In the genomic region with DNA sequence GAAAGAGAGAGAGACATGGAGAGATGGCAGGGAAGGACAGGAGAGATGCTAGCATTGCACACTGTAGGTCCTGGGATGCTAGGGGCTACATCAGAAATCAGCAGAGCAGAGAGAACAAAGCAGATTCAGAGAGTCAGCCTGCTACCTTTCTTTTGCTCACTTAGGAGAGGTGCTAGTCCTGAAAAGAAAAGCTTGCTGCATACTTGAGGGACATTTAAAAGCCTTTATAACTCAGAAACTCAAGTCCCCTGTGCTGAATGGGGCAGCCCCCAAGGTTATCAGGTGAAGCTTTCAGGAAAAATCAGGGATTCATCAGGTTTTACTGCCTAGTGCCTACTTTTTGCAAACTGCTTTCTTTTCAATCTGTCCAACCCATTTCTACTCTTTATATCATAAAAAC, we compare ENCODE assay signal across 24 mouse cellular contexts.
"Had no signal": no experiment of that assay in that cellular context is flagged by ENCODE, and none has a peak within 500 bp of the region (broad histone marks: within the 10 kb centered on the region; RNA-seq: fewer than 3 reads in every experiment).

No protein-coding gene starts in this region.

- H3K36me3 ChIP-seq: embryonic facial prominence, embryonic 10.5 days; embryonic facial prominence, embryonic 12.5 days; embryonic facial prominence, embryonic 13.5 days; embryonic facial prominence, embryonic 15.5 days; forebrain, embryonic 10.5 days; forebrain, embryonic 12.5 days; forebrain, embryonic 15.5 days; heart, embryonic 10.5 days had no signal

- H3K27ac ChIP-seq: embryonic facial prominence, embryonic 10.5 days; embryonic facial prominence, embryonic 12.5 days; embryonic facial prominence, embryonic 13.5 days; embryonic facial prominence, embryonic 15.5 days; forebrain, embryonic 10.5 days; forebrain, embryonic 12.5 days; forebrain, embryonic 13.5 days; forebrain, embryonic 15.5 days; gastrocnemius, adult 2 months; heart, adult 2 months; heart, embryonic 10.5 days had no signal

- H3K9me3 ChIP-seq: embryonic facial prominence, embryonic 10.5 days; embryonic facial prominence, embryonic 12.5 days; embryonic facial prominence, embryonic 13.5 days; embryonic facial prominence, embryonic 15.5 days; forebrain, embryonic 10.5 days; forebrain, embryonic 12.5 days; forebrain, embryonic 13.5 days; forebrain, embryonic 15.5 days; heart, embryonic 10.5 days had no signal

- H3K4me1 ChIP-seq: embryonic facial prominence, embryonic 12.5 days; embryonic facial prominence, embryonic 13.5 days; embryonic facial prominence, embryonic 15.5 days; forebrain, embryonic 10.5 days; forebrain, embryonic 12.5 days; forebrain, embryonic 13.5 days; forebrain, embryonic 15.5 days; heart, embryonic 10.5 days had no signal

- DNase-seq: cerebellum, postnatal 10 days; cerebellum, postnatal 14 days; cerebellum, postnatal 25 days; cerebellum, postnatal 36 days; embryo, embryonic 11 days; forebrain, postnatal 0 days; gastrocnemius, adult 2 months; gastrocnemius, postnatal 10 days; gastrocnemius, postnatal 14 days; gastrocnemius, postnatal 25 days; gastrocnemius, postnatal 36 days; heart, adult 11 months; heart, adult 18-20 months; heart, adult 2 months had no signal

- H3K4me3 ChIP-seq: embryonic facial prominence, embryonic 10.5 days; embryonic facial prominence, embryonic 12.5 days; embryonic facial prominence, embryonic 13.5 days; embryonic facial prominence, embryonic 15.5 days; erythroblast, embryonic 14.5 days; forebrain, embryonic 10.5 days; forebrain, embryonic 12.5 days; forebrain, embryonic 13.5 days; forebrain, embryonic 15.5 days; gastrocnemius, adult 2 months; heart, adult 2 months; heart, embryonic 10.5 days had no signal

- H3K9ac ChIP-seq: embryonic facial prominence, embryonic 12.5 days; embryonic facial prominence, embryonic 13.5 days; embryonic facial prominence, embryonic 15.5 days; forebrain, embryonic 12.5 days; forebrain, embryonic 13.5 days; forebrain, embryonic 15.5 days; forebrain, postnatal 0 days had no signal
